Mouse (Mus musculus): ENCODE results near the gene Fmnl2.

The Fmnl2 gene

GRCm38 (mm10) chr2:52857611-52858528, at the start of gene Fmnl2:
TSS of gene Fmnl2 (plus strand) at chr2:52857860.
- DNase-seq: peak; percentile 83

GRCm38 (mm10) chr2:52809988-52810387, 47.7 kb upstream of the Fmnl2 start:
- no peak for DNase-seq

- peak; percentile 3 for DNase-seq
These were observed 46.0 kb upstream of the Fmnl2 start for GRCm38 (mm10) chr2:52811691-52812090.

- DNase-seq: no peak
These were observed 40.3 kb upstream of the Fmnl2 start for GRCm38 (mm10) chr2:52817341-52817740.

GRCm38 (mm10) chr2:52818944-52819343, 38.7 kb upstream of the Fmnl2 start:
- no peak for DNase-seq

- no peak for DNase-seq
These were observed 35.4 kb upstream of the Fmnl2 start for GRCm38 (mm10) chr2:52822214-52822613.

GRCm38 (mm10) chr2:52828077-52828476, 29.6 kb upstream of the Fmnl2 start:
- DNase-seq: no peak

- DNase-seq: no peak
These were observed 27.1 kb upstream of the Fmnl2 start for GRCm38 (mm10) chr2:52830513-52830912.

GRCm38 (mm10) chr2:52831585-52831984, 26.1 kb upstream of the Fmnl2 start:
- DNase-seq: no peak

GRCm38 (mm10) chr2:52835726-52836125, 21.9 kb upstream of the Fmnl2 start:
- DNase-seq: no peak

GRCm38 (mm10) chr2:52839074-52839473, 18.6 kb upstream of the Fmnl2 start:
- no peak for DNase-seq

- no peak for DNase-seq
These were observed 17.8 kb upstream of the Fmnl2 start for GRCm38 (mm10) chr2:52839868-52840267.

- DNase-seq: no peak
These were observed 13.8 kb upstream of the Fmnl2 start for GRCm38 (mm10) chr2:52843861-52844260.

- no peak for DNase-seq
These were observed 12.5 kb upstream of the Fmnl2 start for GRCm38 (mm10) chr2:52844936-52845752.

- no peak for DNase-seq
These were observed 11.2 kb upstream of the Fmnl2 start for GRCm38 (mm10) chr2:52846506-52846905.

- no peak for DNase-seq
These were observed 8.6 kb upstream of the Fmnl2 start for GRCm38 (mm10) chr2:52849092-52849491.

GRCm38 (mm10) chr2:52858529-52859465, 1.1 kb downstream of the Fmnl2 start:
- peak; percentile 58 for DNase-seq

GRCm38 (mm10) chr2:52859466-52859840, 1.8 kb downstream of the Fmnl2 start:
- DNase-seq: peak; percentile 21

- DNase-seq: no peak
These were observed 2.6 kb downstream of the Fmnl2 start for GRCm38 (mm10) chr2:52860111-52860775.

- DNase-seq: no peak
These were observed 4.5 kb downstream of the Fmnl2 start for GRCm38 (mm10) chr2:52862046-52862759.

GRCm38 (mm10) chr2:52862760-52863124, 5.1 kb downstream of the Fmnl2 start:
- no peak for DNase-seq
